Mouse (Mus musculus): ENCODE results near the gene Gm37240.

- TF ChIP-seq MAFK (IDR thresholded peaks at IDR 0.05; ENCODE audit: insufficient read depth, low read depth, low read length) (no peak), HCFC1 (IDR thresholded peaks at IDR 0.05; ENCODE audit: borderline replicate concordance, insufficient read depth, low read length) (no peak), CHD2 (IDR thresholded peaks at IDR 0.05; ENCODE audit: low read depth, low read length) (no peak), ZC3H11A (IDR thresholded peaks at IDR 0.05; ENCODE audit: borderline replicate concordance, low read depth, low read length) (no peak)
These were observed 294.6 kb downstream of the Gm37240 start for GRCm38 (mm10) chr3:85592640-85593252.

Data from ES-E14 (cell line).